ENCODE assay signal across 17 mouse cellular contexts in the genomic region with DNA sequence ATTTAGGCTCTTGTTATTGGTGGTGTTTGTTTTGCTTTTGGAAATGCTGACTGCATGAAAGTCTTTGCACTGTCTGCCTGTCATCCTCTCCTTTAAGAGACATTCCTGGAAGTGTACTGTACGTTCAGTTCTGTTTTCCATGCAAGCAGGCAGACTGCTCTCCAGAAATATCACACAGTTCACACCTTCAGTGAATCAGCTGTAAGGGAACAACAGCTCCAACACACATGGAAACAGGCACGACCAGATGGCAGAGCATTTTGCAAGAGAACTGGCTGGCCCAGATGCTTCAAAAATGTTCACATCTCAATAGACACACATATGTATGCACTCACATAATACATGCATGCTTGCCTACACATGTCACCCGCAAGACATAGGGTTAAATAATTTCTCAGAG. TPM values are rescaled to one million over a fixed set of nuclear protein-coding genes. Genes with fewer than 3 reads are reported as not detected.
DNase-seq lines count a peak whose midpoint lies in the region; ATAC-seq and TF ChIP-seq lines count a peak whose summit lies in the region.
"Had no signal": no experiment of that assay in that cellular context is flagged by ENCODE, and none has a peak within 500 bp of the region (broad histone marks: within the 10 kb centered on the region; RNA-seq: fewer than 3 reads in every experiment).

No protein-coding gene starts in this region.

- TF ChIP-seq CTCF in left cerebral cortex, adult 2 months (IDR thresholded peaks at IDR 0.05), result no peak
- no peak for TF ChIP-seq CTCF in kidney, adult 2 months (conservative IDR thresholded peaks at IDR 0.05; ENCODE audit: insufficient read depth, insufficient read length, low read depth, low read length)

- intact Hi-C loops in heart, postnatal 10 days (cut with DNase I), result no loop called here
- intact Hi-C loops in left cerebral cortex, adult 2 months (cut with DNase I), result loop anchor here (1.0 to 5.0 kb wide), 3 partner anchors 9 to 156 kb away; no protein-coding TSS in a partner anchor

- H3K9ac ChIP-seq in heart, embryonic 11.5 days (ENCODE audit: low read depth, low read length), result no peak overlapping the region
- H3K9ac ChIP-seq: embryonic facial prominence, embryonic 15.5 days; liver, embryonic 15.5 days had no signal

- no peaks in the 10 kb centered on the region for H3K27me3 ChIP-seq in heart, embryonic 11.5 days (ENCODE audit: control insufficient read depth, insufficient read depth, low read length)
- no peaks in the 10 kb centered on the region for H3K27me3 ChIP-seq in kidney, adult 2 months (replicated peaks; ENCODE audit: control insufficient read depth, insufficient read depth, low read length)
- H3K27me3 ChIP-seq: embryonic facial prominence, embryonic 15.5 days; liver, embryonic 15.5 days had no signal

- WGBS in heart, embryonic 11.5 days (ENCODE audit: insufficient replicate concordance), result 48% methylated on average over 3 of the region's 3 CpGs
- 70% methylated on average over 3 of the region's 3 CpGs for WGBS in kidney, adult 2 months

- no peak for DNase-seq in heart, postnatal 10 days
- DNase-seq in frontal cortex, postnatal 36 days (ENCODE audit: low spot score in 2 of 2), result peak; percentile 76 to 92
- DNase-seq in left cerebral cortex, adult 2 months (ENCODE audit: extremely low spot score in 1 of 2, low spot score in 2 of 2), result peak; percentile 57 to 66
- DNase-seq in right cerebral cortex, postnatal 36 days (ENCODE audit: low spot score in 2 of 2), result peak; percentile 82 to 89
- no peak for DNase-seq in kidney, adult 2 months
- DNase-seq in urinary bladder, postnatal 14 days (ENCODE audit: low spot score), result no peak
- no peak for DNase-seq in lung, adult 18-20 months
- DNase-seq: B cell, adult 2 months; cerebellum, postnatal 14 days; gastrocnemius, postnatal 36 days; heart, postnatal 36 days; thymus, adult 18-20 months had no signal

- TF ChIP-seq POLR2A in kidney, adult 2 months (IDR thresholded peaks at IDR 0.05; ENCODE audit: low read depth, low read length), result no peak

- no peaks in the 10 kb centered on the region for H3K9me3 ChIP-seq in heart, embryonic 11.5 days (replicated peaks; ENCODE audit: control insufficient read depth, low read length)
- H3K9me3 ChIP-seq: embryonic facial prominence, embryonic 15.5 days; liver, embryonic 15.5 days had no signal

- H3K4me2 ChIP-seq in heart, embryonic 11.5 days, result no peak overlapping the region
- H3K4me2 ChIP-seq: embryonic facial prominence, embryonic 15.5 days; liver, embryonic 15.5 days had no signal

- H3K36me3 ChIP-seq in heart, embryonic 11.5 days (ENCODE audit: control insufficient read depth, insufficient read depth, low read length), result no peaks in the 10 kb centered on the region
- no peaks in the 10 kb centered on the region for H3K36me3 ChIP-seq in kidney, adult 2 months (ENCODE audit: control insufficient read depth, insufficient read depth, low read length)
- H3K36me3 ChIP-seq: embryonic facial prominence, embryonic 15.5 days; liver, embryonic 15.5 days had no signal

- no peak overlapping the region for H3K4me3 ChIP-seq in heart, embryonic 11.5 days (ENCODE audit: low read depth, low read length)
- H3K4me3 ChIP-seq in left cerebral cortex, adult 2 months, result no peak overlapping the region
- H3K4me3 ChIP-seq in kidney, adult 2 months (ENCODE audit: insufficient read depth, low read depth, low read length), result no peak overlapping the region
- H3K4me3 ChIP-seq: embryonic facial prominence, embryonic 15.5 days; liver, embryonic 15.5 days had no signal

- H3K4me1 ChIP-seq in heart, embryonic 11.5 days (ENCODE audit: control insufficient read depth, insufficient read depth, low read length), result peaks cover 5% of the 10 kb centered on the region; the same call in 1 of the 2 replicates
- H3K4me1 ChIP-seq in kidney, adult 2 months (ENCODE audit: control insufficient read depth, insufficient read depth, low read length), result no peaks in the 10 kb centered on the region
- H3K4me1 ChIP-seq: embryonic facial prominence, embryonic 15.5 days; liver, embryonic 15.5 days had no signal

- no peak for ATAC-seq in heart, embryonic 11.5 days (replicated peaks; ENCODE audit: insufficient number of reproducible peaks, low FRiP score, low TSS enrichment)
- ATAC-seq: activated CD4-positive, CD25-positive, alpha-beta regulatory T cell, adult 4 months; intestine, embryonic 16.5 days had no signal

- 0 out of 2 replicates have a peak overlapping the region, but pooled peaks have one; percentile 22 for H3K27ac ChIP-seq in heart, embryonic 11.5 days (ENCODE audit: low read depth, low read length)
- H3K27ac ChIP-seq in left cerebral cortex, adult 2 months, result peak overlapping the region; percentile 86
- H3K27ac ChIP-seq in kidney, adult 2 months (ENCODE audit: insufficient read depth, low read depth, low read length), result no peak overlapping the region
- H3K27ac ChIP-seq: embryonic facial prominence, embryonic 15.5 days; liver, embryonic 15.5 days had no signal

RNA-seq across cellular contexts. Expression of a gene that starts 43.4 kb away (rescaled TPM):
- 2.5 and 3.9 TPM in 2 replicates for polyA plus RNA-seq in heart, embryonic 11.5 days (2014; fragmentation: Nextera tagmentation; extraction: Ambion mirVana)
- total RNA-seq in heart, postnatal 10 days (2021), result 10 to 100 TPM; 12.0 to 15.1 TPM
- total RNA-seq in left cerebral cortex, adult 2 months (2021), result 10 to 100 TPM; 63.2 to 64.6 TPM
- polyA plus RNA-seq in kidney, adult 2 months (2012; rRNA removed), result 2.2 and 2.4 TPM in 2 replicates

Comparison
In these comparisons a context has a peak if more than half of its experiments do, and no peak if none do; other contexts are left out.
1. DNase-seq: peak in frontal cortex, postnatal 36 days (2 of 2), left cerebral cortex, adult 2 months (2 of 2) and right cerebral cortex, postnatal 36 days (2 of 2); none in heart, postnatal 10 days (0 of 2), kidney, adult 2 months (single experiment), urinary bladder, postnatal 14 days (single experiment) and lung, adult 18-20 months (0 of 2).